Mouse (Mus musculus) stomach, embryonic 14.5 days (tissue): ENCODE results near the gene Hoxb8. TPM values are rescaled to one million over a fixed set of nuclear protein-coding genes. Genes with fewer than 3 reads are reported as not detected.

Source experiments
- ATAC-seq: fragments of 200-750 bp; cut with Nextera tagmentation; 2 replicates; pipeline ENCODE4 v1.8.0; 2017; ENCODE audit warnings: low read depth, moderate TSS enrichment; ENCODE audit not compliant: insufficient number of reproducible peaks, insufficient read depth, low FRiP score
- H3K27ac ChIP-seq: fragments of 300-500 bp; sonication (generic); 2 replicates; pipeline ENCODE4 v1.5.1; 2014; ENCODE audit warnings: mild to moderate bottlenecking, low read length, moderate library complexity, mixed read lengths
- H3K27me3 ChIP-seq: fragments of 300-500 bp; sonication (generic); 2 replicates; pipeline ENCODE4 v1.6.1; 2014; ENCODE audit warnings: low read length, control low read depth, mixed read lengths; ENCODE audit not compliant: control insufficient read depth, insufficient read depth
- H3K36me3 ChIP-seq: fragments of 300-500 bp; sonication (generic); 2 replicates; pipeline ENCODE4 v1.6.1; 2014; ENCODE audit warnings: mild to moderate bottlenecking, control low read depth, low read length, moderate library complexity, mixed read lengths; ENCODE audit not compliant: control insufficient read depth, insufficient read depth
- H3K4me1 ChIP-seq: fragments of 300-500 bp; sonication (generic); 2 replicates; pipeline ENCODE4 v1.6.1; 2014; ENCODE audit warnings: low read length, control low read depth, mixed read lengths; ENCODE audit not compliant: control insufficient read depth, insufficient read depth
- H3K4me2 ChIP-seq: fragments of 300-500 bp; sonication (generic); replicated peaks from 2 replicates; pipeline ENCODE4 v1.6.1; 2014; ENCODE audit warnings: low read depth, low read length, control low read depth
- H3K4me3 ChIP-seq: fragments of 300-500 bp; sonication (generic); 2 replicates; pipeline ENCODE4 v1.5.1; 2014; ENCODE audit warnings: low read depth, low read length, control low read depth
- H3K9ac ChIP-seq: fragments of 300-500 bp; sonication (generic); replicated peaks from 2 replicates; pipeline ENCODE4 v1.6.1; 2014; ENCODE audit warnings: low read depth, mild to moderate bottlenecking, control low read depth, low read length, moderate library complexity, mixed read lengths
- H3K9me3 ChIP-seq: fragments of 300-500 bp; sonication (generic); 2 replicates; pipeline ENCODE4 v1.6.1; 2016; ENCODE audit warnings: low read depth, low read length, control low read depth; ENCODE audit not compliant: control insufficient read depth
- WGBS: fragments of 180-500 bp; shearing (Covaris S2); extraction: QIAGEN DNeasy Blood & Tissue Kit; methylation state at CpG from one replicate; pipeline ENCODE4 v1.1.7; 2014; 5-methylcytosine and 5-hydroxymethylcytosine counted together
- polyA plus RNA-seq: library from polyadenylated mRNA; unstranded; fragments of >200 nt; fragmentation: Nextera tagmentation; extraction: Ambion mirVana; gene quantifications from 2 replicates; pipeline ENCODE4 v1.2.1, GENCODE M21; 2014

The Hoxb8 gene
- polyA plus RNA-seq, 1 experiment from 2014 or later = 2.3 TPM

DNA sequence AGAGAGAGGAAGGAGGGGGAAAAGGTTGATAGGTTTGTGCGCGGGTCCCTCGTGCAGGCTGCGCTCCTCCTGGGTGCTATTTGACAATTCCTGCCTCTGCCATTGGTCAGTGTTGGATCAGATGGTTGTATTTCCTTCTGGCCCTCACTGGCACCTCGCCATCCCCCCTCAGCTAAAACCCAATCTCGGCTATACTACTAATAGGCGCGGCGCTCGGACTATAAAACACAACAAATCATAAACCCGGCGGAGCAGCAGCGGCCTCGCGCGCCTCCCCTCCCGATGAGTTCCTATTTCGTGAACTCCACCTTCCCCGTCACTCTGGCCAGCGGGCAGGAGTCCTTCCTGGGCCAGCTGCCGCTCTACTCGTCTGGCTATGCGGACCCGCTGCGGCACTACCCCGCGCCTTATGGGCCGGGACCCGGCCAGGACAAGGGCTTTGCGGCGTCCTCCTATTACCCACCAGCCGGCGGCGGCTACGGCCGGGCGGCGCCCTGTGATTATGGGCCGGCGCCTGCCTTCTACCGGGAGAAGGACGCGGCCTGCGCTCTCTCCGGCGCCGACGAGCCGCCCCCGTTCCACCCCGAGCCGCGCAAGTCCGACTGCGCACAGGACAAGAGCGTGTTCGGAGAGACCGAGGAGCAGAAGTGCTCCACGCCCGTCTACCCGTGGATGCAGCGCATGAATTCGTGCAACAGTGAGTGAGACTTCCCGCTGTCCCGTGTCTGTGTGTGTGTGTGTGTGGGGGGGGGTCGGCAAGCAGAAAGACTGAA is 17.4 kb downstream of the Hoxb8 start:
- ATAC-seq = no peak
- Histone ChIP-seq H3K4me2 (peak overlapping the region; percentile 95), H3K36me3 (no peaks in the 10 kb centered on the region), H3K9me3 (no peaks in the 10 kb centered on the region), H3K9ac (peak overlapping the region; percentile 69), H3K27ac (peak overlapping the region; percentile 100), H3K4me3 (peak overlapping the region; percentile 47), H3K27me3 (peaks cover 24% of the 10 kb centered on the region), H3K4me1 (peaks cover 7% of the 10 kb centered on the region; the same call in 1 of the 2 replicates)
- WGBS = under 1% methylated on average over 66 of the region's 66 CpGs

DNA sequence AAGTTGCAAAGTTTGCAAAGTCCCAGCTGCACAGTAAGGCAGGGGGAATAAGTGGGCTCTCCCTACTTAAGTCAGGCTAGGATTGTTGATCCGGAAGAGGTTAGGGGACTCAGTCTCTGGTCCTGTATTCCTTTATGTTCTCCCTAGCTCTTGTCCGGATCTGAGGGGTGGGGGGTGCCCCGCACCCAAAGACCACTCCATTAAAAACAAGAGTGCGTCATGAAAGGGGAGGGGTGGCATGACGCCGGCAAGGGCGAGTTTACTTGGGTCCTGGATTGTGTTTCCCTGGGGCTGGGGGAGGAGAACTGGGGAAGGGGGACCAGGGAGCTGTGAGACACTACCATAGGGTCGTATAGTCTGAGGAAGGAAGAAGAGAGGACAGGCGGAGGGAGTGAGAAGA is 18.1 kb downstream of the Hoxb8 start:
- no peaks in the 10 kb centered on the region for H3K36me3 ChIP-seq
- H3K9ac ChIP-seq = peak overlapping the region; percentile 69
- peaks cover 24% of the 10 kb centered on the region for H3K27me3 ChIP-seq
- no peak for ATAC-seq
- peak overlapping the region; percentile 47 for H3K4me3 ChIP-seq
- H3K27ac ChIP-seq = peak overlapping the region; percentile 100; the same call in 1 of the 2 replicates
- H3K4me1 ChIP-seq = peaks cover 7% of the 10 kb centered on the region; the same call in 1 of the 2 replicates
- H3K9me3 ChIP-seq = no peaks in the 10 kb centered on the region
- WGBS = under 1% methylated on average over 9 of the region's 9 CpGs
- peak overlapping the region; percentile 95 for H3K4me2 ChIP-seq

DNA sequence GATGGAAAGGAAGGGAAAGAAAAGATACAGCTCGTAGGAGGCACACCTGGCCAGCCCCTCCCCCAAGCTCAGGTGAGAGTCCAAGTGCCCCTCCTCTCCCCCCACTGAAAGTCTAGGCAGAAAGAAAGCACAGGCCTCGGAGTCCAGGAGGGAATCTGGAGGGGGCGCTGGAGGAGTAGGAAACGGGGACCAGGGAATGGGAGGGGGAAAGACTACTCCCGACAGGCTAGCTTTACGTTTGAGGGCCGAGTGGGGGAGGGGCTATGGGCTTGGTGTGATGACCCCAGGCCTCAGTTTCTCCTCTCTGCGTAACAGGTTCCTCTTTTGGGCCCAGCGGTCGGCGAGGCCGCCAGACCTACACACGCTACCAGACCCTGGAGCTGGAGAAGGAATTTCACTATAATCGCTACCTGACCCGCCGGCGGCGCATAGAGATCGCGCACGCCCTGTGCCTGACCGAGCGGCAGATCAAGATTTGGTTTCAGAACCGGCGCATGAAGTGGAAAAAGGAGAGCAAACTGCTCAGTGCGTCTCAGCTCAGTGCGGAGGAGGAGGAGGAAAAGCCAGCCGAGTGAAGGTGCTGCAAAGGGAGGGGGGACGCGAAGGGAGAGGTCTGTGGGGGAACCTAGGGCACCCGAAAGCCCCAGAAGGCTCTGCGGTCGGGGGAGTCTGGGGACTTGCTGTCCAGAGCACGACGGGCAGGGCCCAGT is 18.8 kb downstream of the Hoxb8 start:
- peaks cover 24% of the 10 kb centered on the region for H3K27me3 ChIP-seq
- H3K27ac ChIP-seq = peak overlapping the region; percentile 100
- H3K36me3 ChIP-seq = no peaks in the 10 kb centered on the region
- H3K4me3 ChIP-seq = peak overlapping the region; percentile 47
- WGBS = 1% methylated on average over 35 of the region's 35 CpGs
- peak overlapping the region; percentile 95 for H3K4me2 ChIP-seq
- H3K9me3 ChIP-seq = no peaks in the 10 kb centered on the region
- H3K9ac ChIP-seq = peak overlapping the region; percentile 69
- H3K4me1 ChIP-seq = peaks cover 4% of the 10 kb centered on the region; the same call in 1 of the 2 replicates
- no peak for ATAC-seq

DNA sequence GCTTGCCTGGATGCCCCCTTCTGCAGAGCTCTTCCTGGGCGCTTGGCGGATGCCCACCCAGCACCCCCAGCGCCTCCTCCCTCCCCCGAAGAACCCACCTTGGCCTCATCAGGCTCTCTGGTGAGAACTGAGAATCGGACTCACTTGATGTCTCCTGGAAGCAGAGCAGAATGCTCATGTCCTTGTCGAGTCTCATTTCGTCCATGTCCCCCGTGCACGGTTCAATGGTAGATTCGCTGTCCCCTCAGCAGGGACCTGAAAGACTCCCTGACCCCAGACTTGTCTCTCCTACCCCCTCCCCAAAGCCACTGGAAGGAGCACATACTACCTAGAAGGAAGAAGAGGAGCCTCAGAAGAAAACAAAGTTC is 19.3 kb downstream of the Hoxb8 start:
- no peak for ATAC-seq
- Histone ChIP-seq H3K9ac (peak overlapping the region; percentile 69; the same call in 1 of the 2 replicates), H3K36me3 (no peaks in the 10 kb centered on the region), H3K27ac (peak overlapping the region; percentile 100), H3K9me3 (no peaks in the 10 kb centered on the region), H3K4me3 (peak overlapping the region; percentile 47), H3K27me3 (peaks cover 23% of the 10 kb centered on the region), H3K4me1 (peaks cover 4% of the 10 kb centered on the region; the same call in 1 of the 2 replicates), H3K4me2 (peak overlapping the region; percentile 95)
- WGBS = 18% methylated on average over 10 of the region's 10 CpGs

DNA sequence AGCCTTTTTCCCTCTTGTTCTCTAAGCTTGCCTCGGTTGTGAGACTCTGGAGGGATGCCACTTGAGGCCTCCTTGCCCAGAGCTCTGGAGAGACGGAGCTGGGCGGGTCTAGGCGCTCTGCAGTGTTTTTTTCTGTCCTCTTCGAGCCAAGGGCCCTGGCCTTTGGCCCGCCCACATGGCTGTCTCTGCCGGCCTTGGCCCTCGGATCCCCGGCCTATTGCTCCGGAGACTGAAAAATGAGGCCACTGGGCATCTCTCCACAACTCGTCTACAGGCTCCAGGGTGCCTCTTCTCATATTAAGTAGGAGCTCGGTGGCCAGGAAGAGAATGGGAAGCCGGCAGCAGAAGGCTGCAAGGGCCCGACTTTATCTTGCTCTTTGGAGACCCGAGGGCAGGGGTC is 20.1 kb downstream of the Hoxb8 start:
- ATAC-seq = no peak
- H3K9ac ChIP-seq = peak overlapping the region; percentile 36; the same call in 1 of the 2 replicates
- peak overlapping the region; percentile 95 for H3K4me2 ChIP-seq
- peak overlapping the region; percentile 47 for H3K4me3 ChIP-seq
- 8% methylated on average over 15 of the region's 15 CpGs for WGBS
- H3K27ac ChIP-seq = peak overlapping the region; percentile 100
- H3K4me1 ChIP-seq = peaks cover 8% of the 10 kb centered on the region; the same call in 1 of the 2 replicates
- no peaks in the 10 kb centered on the region for H3K9me3 ChIP-seq
- no peaks in the 10 kb centered on the region for H3K36me3 ChIP-seq
- peaks cover 22% of the 10 kb centered on the region for H3K27me3 ChIP-seq

DNA sequence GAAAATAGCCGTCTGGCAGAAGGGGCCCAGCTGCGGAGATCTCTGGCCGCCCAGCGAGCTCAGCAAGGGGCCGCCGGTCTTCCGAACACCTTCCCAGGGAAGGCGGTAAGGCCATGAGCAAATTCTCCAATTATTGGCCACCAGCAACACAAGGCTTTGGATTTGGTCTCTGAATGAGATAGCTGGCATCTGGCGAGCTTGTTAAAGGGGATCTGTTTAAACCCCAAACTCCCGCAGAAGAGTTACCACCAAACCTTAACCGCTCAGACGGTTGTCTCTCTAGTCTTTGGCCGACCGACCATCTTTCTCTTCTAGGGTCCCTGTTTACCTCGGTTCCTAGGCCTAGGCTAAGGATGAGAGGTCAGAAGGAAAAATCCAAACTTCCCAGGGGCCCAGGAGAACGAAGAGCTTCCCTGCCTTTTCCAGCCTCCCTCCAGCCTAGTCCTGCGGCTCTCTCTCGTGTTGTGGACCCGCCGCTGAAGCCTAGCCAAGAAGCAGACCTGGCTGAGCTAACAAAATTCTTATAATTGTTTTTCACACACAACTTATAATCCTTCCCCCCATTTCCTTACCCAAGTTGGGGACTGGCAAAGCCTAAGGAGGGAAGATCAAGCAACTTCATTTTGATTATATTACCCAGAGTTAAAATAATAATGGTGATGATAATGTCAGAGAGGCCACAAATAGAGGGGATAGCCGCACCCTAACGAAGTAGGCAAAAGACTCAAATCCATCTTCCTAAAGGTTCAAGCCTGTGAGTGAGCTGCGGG is 20.9 kb downstream of the Hoxb8 start:
- ATAC-seq = no peak
- peak overlapping the region; percentile 47 for H3K4me3 ChIP-seq
- no peaks in the 10 kb centered on the region for H3K36me3 ChIP-seq
- H3K9ac ChIP-seq = peak overlapping the region; percentile 41
- H3K27ac ChIP-seq = peak overlapping the region; percentile 100; the same call in 1 of the 2 replicates
- peaks cover 8% of the 10 kb centered on the region; the same call in 1 of the 2 replicates for H3K4me1 ChIP-seq
- no peaks in the 10 kb centered on the region for H3K9me3 ChIP-seq
- 11% methylated on average over 23 of the region's 23 CpGs for WGBS
- peak overlapping the region; percentile 95 for H3K4me2 ChIP-seq
- H3K27me3 ChIP-seq = peaks cover 16% of the 10 kb centered on the region; the same call in 1 of the 2 replicates

DNA sequence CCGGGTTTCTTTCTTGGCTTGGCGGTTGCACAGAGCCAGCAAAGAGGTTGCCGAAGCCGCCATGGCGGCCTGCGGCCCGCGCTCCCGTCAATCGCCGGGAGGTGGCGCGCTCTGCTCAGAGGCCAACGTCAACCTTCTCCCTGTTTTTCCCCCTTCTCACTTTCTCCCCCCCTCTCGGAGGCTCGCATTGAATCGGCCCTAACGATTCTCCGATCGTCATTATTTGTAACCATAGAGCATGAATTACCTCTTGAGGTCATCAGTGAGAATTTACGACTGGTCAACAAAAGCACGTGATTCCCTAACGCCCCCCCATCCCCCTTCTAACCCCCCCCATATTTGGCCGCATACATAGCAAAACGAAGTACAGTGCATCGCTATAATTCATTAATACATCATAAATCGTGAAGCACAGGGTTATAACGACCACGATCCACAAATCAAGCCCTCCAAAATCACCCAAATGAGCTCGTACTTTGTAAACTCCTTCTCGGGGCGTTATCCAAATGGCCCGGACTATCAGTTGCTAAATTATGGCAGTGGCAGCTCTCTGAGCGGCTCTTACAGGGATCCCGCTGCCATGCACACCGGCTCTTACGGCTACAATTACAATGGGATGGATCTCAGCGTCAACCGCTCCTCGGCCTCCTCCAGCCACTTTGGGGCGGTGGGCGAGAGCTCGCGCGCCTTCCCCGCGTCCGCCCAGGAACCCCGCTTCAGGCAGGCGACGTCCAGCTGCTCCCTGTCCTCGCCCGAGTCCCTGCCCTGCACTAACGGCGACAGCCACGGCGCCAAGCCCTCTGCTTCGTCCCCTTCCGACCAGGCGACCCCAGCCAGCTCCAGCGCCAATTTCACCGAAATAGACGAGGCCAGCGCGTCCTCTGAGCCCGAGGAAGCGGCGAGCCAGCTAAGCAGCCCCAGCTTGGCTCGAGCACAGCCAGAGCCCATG is 21.7 kb downstream of the Hoxb8 start, which contains the start of gene Hoxb5:
Gene Hoxb5 (plus strand): TSS at position 186 of the 949 bp plus-strand sequence.
- under 1% methylated on average over 69 of the region's 69 CpGs for WGBS
- H3K9me3 ChIP-seq = no peaks in the 10 kb centered on the region
- ATAC-seq = peak; percentile 48; the same call in 1 of the 2 replicates
- H3K4me3 ChIP-seq = peak within 1 kb of the TSS; percentile 47
- H3K36me3 ChIP-seq = no peaks in the 10 kb centered on the region
- peaks cover 8% of the 10 kb centered on the region; the same call in 1 of the 2 replicates for H3K4me1 ChIP-seq
- H3K27ac ChIP-seq = peak within 1 kb of the TSS; percentile 100
- peaks cover 16% of the 10 kb centered on the region; the same call in 1 of the 2 replicates for H3K27me3 ChIP-seq
- H3K9ac ChIP-seq = peak within 1 kb of the TSS; percentile 83
- H3K4me2 ChIP-seq = peak within 1 kb of the TSS; percentile 95
